Comparison of ENCODE assay signal across 15 mouse cellular contexts in the genomic region with DNA sequence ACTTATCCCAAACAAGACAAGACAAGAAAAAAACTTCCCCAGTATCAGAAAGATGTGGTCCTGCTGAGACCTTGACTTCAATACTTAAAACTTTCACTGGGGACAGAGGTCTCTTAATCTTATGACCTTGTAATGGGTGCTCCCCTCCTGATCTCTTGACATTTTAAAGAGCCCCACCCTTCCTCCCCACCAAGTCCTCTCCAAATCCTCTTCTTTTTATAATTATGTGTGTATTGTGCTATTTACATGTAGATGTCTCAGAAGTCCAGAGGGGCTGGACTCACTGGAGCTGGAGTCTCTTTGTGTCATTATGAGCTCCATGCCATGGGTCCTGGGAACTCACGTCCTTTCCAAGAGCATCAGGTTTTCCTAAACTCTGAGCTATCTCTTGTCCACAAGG.
"Had no signal": no experiment of that assay in that cellular context is flagged by ENCODE, and none has a peak within 500 bp of the region (broad histone marks: within the 10 kb centered on the region; RNA-seq: fewer than 3 reads in every experiment).

No protein-coding gene starts in this region.

- DNase-seq: retina, postnatal 1 day; right cerebral cortex, adult 18-20 months; right cerebral cortex, postnatal 14 days; right cerebral cortex, postnatal 25 days; right cerebral cortex, postnatal 4 days; spleen, adult 18-20 months; thymus, adult 18-20 months; thymus, adult 2 months; thymus, postnatal 14 days; thymus, postnatal 25 days; thymus, postnatal 36 days; thymus, postnatal 4 days had no signal

- H3K36me3 ChIP-seq: neural tube, embryonic 15.5 days; stomach, embryonic 15.5 days had no signal

- H3K9me3 ChIP-seq: neural tube, embryonic 15.5 days; stomach, embryonic 15.5 days had no signal

- H3K9ac ChIP-seq: neural tube, embryonic 15.5 days; stomach, embryonic 15.5 days had no signal

- H3K27ac ChIP-seq: neural tube, embryonic 15.5 days; stomach, embryonic 15.5 days; stomach, postnatal 0 days had no signal

- H3K4me1 ChIP-seq: stomach, embryonic 15.5 days had no signal

- H3K4me3 ChIP-seq: neural tube, embryonic 15.5 days; stomach, embryonic 15.5 days had no signal
